Mouse (Mus musculus) kidney, postnatal 4 days (tissue): Measurements from ENCODE around the gene Foxp4.

ENCODE experiments used
- DNase-seq, 2 experiments: peaks; one replicate each; pipeline ENCODE4 v3.0.0; 2021; ENCODE audit warnings: mixed read lengths in 2 of 2

Gene Foxp4

GRCm38 (mm10) chr17:47889727-47890126, 34.7 kb downstream of the Foxp4 start:
- DNase-seq: no peak

GRCm38 (mm10) chr17:47889267-47889666, 35.2 kb downstream of the Foxp4 start:
- DNase-seq: no peak

DNA sequence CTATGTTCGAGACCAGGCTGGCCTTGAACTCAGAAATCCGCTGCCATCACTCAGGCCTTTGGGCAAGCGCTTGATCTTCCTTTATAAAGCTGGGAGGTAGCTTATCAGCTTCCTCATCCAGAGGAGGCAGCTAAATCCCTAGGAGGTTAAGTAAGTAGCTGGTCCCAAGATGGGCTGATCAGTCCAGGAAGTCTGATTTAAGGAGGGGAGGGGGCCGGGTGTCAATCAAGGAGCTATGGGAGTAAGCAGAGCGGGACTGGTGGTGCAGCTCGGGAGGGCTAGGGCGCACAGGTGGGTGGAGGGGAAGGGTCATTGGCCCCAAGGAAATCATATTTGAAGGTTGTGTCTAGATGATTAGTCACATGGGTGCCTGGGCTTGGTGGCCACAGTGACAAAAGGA, 35.8 kb downstream of the Foxp4 start:
- no peak for DNase-seq

DNA sequence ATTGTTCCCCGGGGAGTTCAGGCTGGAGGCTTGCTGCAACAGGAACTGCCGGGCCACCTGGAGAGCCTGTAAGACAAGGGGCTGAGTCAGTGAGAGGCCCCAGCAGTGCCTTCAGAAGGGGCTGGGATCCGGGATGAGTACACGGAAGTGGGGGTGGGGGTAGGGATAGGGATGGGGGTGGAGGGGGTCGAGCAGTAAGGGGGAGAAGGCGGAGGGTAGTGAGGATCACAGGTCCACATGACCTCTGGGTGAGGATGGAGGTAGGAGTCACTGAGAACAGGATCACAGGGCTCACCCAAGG, 36.3 kb downstream of the Foxp4 start:
- no peak for DNase-seq

GRCm38 (mm10) chr17:47887381-47888154, 36.9 kb downstream of the Foxp4 start:
- DNase-seq: peak; percentile 34 to 58

- no peak for DNase-seq
These were observed 41.3 kb downstream of the Foxp4 start for GRCm38 (mm10) chr17:47883099-47883498.

GRCm38 (mm10) chr17:47881330-47881729, 43.1 kb downstream of the Foxp4 start:
- DNase-seq: no peak

DNA sequence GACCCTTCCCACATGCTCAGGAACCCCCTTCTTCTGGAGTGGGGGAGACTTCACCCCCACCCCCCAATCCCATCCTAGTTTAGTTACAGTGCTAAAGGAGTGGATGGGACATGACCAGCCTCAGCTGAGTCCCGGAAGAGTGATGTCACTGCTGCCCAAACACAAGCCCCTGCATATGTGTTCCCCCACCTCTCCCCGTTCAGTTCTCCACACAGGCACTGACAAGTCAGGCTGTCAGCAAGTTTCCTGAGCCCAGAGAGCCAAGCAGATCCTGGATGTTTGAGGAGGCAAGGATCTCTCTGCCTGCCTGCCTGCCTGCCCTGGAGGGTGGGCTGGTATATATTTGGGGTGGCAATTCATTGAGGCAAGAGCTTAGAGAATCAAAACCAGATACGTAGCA, 45.2 kb downstream of the Foxp4 start:
- DNase-seq: no peak

- DNase-seq: peak in 1 of 2 experiments; percentile 50
These were observed 45.9 kb downstream of the Foxp4 start for GRCm38 (mm10) chr17:47878378-47879089.

DNA sequence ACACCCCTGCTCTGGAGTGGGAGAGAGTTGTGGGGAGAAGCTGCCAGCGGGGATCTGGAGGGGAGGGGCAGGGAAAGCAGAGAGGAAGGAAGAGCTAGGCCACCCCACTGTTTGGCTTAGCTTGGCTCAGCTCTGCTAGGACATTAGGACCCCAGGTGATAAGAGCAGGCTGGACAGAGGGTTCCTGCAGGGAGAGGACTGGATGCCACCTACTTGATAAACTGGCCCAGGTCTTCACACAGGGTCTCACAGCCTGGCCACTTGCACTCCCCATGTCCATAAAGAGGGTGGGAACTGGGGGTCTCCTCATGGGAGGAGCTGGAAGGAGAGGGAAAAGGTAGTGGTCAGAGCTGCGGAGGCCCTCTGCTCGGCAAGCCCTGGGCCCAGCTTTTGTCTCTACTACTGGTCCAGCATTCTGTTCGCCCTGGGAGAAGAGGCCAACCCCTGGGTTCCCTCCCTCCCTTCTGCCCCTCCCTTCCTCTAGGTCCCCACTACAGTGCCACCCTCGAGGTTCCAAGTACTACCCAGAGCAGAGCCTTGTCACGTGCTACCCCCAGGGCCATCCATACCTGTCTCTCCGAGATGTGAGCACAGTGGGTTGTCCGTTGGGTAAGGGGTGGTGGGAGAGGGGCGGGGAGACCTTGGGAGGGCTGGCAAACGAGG, 46.6 kb downstream of the Foxp4 start:
- no peak for DNase-seq

DNA sequence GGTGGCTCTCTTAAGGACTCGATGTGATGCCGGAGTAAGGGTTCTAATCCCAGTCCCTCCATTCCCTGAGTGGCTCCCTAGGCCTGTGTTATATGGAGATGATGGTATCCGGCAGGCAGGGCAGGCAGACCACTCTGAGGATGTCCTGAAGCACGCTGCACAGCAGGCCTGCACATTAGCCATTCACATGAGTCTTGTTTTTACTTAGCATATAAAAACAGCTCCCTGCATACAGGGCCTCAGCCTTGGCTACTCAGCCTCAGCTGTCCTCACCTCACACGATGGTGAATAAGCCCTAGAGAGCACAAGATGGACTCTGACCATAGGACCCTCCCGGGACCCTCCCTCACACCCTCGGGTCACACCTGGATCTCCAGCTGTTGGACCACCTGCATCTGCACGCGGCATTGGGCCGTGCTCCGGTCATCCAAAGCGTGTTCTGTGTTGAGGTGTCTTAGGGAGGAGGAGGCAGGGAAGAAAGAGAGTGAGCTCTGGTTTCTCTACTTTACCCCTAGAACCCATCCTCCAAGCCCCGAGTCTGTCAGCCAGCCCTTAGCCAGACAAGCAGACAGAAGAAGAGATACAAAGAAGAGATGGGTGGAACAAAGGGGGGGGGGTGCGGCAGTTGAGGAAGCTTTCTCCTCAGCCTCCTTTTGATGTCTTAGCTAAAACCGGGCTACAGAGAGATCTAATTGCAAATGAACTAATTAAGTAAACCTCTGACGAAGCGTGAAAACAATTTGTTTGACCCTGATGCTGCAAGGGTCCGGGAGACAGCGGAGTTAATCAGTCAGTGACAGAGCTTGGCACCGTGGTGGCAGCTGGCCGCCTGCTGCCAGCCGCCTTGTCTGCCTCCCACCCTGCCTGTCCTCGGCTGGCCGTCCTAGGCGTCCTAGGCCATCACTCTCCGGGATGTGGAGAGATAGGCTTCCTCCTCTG, 47.4 kb downstream of the Foxp4 start:
- peak in 1 of 2 experiments; percentile 60 for DNase-seq

DNA sequence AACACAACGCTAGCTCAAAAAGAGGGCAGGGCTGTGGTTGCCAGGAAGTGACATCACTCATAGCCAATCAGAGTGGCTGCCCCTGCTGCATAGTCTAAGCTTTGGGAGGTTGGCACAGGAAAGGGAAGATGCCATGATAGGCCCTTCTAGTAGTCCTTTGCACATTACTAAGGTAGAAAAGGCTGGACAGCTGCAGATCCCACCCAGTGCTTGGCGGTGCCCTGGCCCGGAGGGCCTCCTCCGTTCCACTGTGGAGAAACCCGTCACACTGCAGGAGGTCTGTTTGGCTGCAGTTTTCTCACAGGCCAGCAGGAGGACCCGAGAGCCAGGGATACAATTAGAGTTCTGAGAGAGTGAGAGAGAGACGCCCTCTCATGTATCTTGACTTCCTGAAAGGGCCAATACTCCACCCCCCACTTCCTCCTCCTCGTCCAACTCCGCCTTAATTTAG, 51.1 kb downstream of the Foxp4 start:
- peak; percentile 91 to 92 for DNase-seq

GRCm38 (mm10) chr17:47872311-47873011, 52.0 kb downstream of the Foxp4 start:
- peak in 1 of 2 experiments; percentile 44 for DNase-seq

DNA sequence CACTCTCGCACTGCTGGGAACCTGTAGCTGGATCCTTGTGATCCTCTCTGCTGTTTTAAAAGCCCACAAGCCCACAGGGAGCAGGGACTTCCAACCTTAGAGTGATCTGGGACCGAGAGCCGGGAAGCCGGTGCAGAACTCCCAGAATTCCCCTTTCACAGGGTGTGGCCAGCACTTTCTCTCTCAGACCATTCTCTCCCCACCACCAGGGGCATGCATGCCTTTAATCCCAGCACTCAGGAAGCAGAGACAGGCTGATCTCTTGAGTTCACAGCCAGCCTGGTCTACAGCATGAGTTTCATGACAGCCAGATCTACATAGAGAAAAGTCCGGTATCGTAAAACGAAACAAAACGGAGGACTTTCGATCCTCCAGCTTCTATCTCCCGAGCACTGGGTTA, 54.6 kb downstream of the Foxp4 start:
- DNase-seq: no peak

DNA sequence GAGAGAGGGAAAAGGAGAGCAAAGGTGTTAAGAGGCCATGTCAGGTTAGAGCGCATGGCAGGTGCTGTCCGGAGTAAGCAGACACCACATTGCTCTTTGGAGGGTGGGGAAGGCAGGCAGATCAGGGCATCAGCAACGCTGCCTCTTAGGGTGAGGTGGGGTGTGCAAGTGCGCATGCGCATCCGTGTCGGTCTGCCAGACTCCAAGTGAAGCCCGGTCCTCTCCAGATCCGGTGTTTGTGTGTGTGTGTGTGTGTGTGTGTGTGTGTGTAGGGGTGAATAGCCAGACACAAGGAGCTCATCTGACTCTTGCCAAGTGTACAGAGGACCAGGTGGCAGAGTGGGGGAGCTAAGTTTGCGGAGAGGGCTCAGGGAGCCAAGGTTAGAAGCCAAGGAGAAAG, 58.4 kb downstream of the Foxp4 start:
- DNase-seq: peak in 1 of 2 experiments; percentile 48

GRCm38 (mm10) chr17:47864496-47864895, 59.9 kb downstream of the Foxp4 start:
- peak; percentile 94 for DNase-seq

- no peak for DNase-seq
These were observed 61.0 kb downstream of the Foxp4 start for GRCm38 (mm10) chr17:47863437-47863836.

- DNase-seq: no peak
These were observed 61.4 kb downstream of the Foxp4 start for GRCm38 (mm10) chr17:47863023-47863422.

GRCm38 (mm10) chr17:47855544-47855943, 68.9 kb downstream of the Foxp4 start:
- DNase-seq: no peak

DNA sequence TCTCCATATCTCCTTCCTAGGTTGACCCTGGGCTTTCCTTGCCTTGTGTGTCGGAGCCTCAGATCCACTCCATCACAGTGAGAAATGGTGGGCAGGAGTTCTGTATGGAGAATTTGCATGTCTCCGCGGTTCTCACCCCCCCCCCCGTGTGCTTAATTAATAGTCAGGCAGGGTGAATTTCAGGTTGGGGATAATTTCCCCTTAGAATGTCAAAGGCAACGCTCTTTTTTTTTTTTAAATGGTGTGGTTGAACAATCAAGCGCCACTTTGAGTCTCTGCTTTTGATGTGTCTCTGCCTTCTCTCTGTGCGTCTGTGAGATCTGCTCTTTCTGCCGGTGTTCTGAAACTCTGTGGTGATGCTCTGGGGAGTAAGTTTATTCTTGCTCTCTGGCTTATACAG, 69.5 kb downstream of the Foxp4 start:
- DNase-seq: no peak

GRCm38 (mm10) chr17:47853760-47854159, 70.7 kb downstream of the Foxp4 start:
- no peak for DNase-seq

DNA sequence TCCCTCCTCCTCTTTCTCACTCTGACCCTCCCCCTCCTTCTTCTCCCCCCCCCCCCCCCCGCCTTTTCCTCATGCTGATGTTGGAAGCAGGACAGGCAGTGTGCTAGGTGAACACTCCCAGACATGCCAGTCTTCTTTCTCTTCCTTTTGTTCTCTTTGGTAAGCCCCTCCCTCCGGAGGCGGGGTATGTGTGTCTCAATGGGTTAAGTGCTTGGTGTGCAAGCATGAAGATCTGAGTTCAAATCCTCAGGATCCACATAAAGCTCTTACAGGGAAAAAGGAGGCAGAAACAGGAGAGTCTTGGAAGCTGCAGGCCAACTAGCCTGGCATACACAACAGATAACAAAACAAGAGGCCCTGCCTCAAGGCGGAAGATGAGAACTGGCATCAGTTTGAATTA, 71.1 kb downstream of the Foxp4 start:
- DNase-seq: no peak
